Mouse (Mus musculus) kidney, embryonic 14.5 days (tissue): ENCODE measurements at regions not wholly inside any gene's neighbourhood (a gene's known extent, or its start where the extent isn't known, plus 50 kb on each side); places are given as distances from the start of the nearest gene placed in this dataset.
A peak's percentile ranks its signal among the peaks of the same experiment; 100 is the strongest.

ENCODE experiments used
- ATAC-seq: fragments of 200-750 bp; cut with Nextera tagmentation; 2 replicates; pipeline ENCODE4 v1.8.0; 2017; ENCODE audit warnings: moderate number of reproducible peaks, mild to moderate bottlenecking, moderate TSS enrichment, moderate library complexity; ENCODE audit not compliant: low FRiP score, low TSS enrichment
- H3K27ac ChIP-seq: fragments of 300-500 bp; sonication (generic); 2 replicates; pipeline ENCODE4 v1.5.1; 2014; ENCODE audit warnings: low read depth, mild to moderate bottlenecking, low read length, moderate library complexity, mixed read lengths
- H3K27me3 ChIP-seq: fragments of 300-500 bp; sonication (generic); 2 replicates; pipeline ENCODE4 v1.6.1; 2014; ENCODE audit warnings: mild to moderate bottlenecking, low read length; ENCODE audit not compliant: control insufficient read depth, insufficient read depth
- H3K36me3 ChIP-seq: fragments of 300-500 bp; sonication (generic); 2 replicates; pipeline ENCODE4 v1.6.1; 2014; ENCODE audit warnings: low read length, mixed read lengths; ENCODE audit not compliant: control insufficient read depth, insufficient read depth
- H3K4me1 ChIP-seq: fragments of 300-500 bp; sonication (generic); 2 replicates; pipeline ENCODE4 v1.6.1; 2014; ENCODE audit warnings: low read length, mixed read lengths; ENCODE audit not compliant: control insufficient read depth, insufficient read depth
- H3K4me2 ChIP-seq: fragments of 300-500 bp; sonication (generic); replicated peaks from 2 replicates; pipeline ENCODE4 v1.6.1; 2014; ENCODE audit warnings: low read depth, mild to moderate bottlenecking, low read length
- H3K4me3 ChIP-seq: fragments of 300-500 bp; sonication (generic); 2 replicates; pipeline ENCODE4 v1.5.1; 2014; ENCODE audit warnings: mild to moderate bottlenecking, low read length
- H3K9ac ChIP-seq: fragments of 300-500 bp; sonication (generic); 2 replicates; pipeline ENCODE4 v1.6.1; 2014; ENCODE audit warnings: low read depth, mild to moderate bottlenecking, low read length, moderate library complexity
- H3K9me3 ChIP-seq: fragments of 300-500 bp; sonication (generic); 2 replicates; pipeline ENCODE4 v1.6.1; 2016; ENCODE audit warnings: low read length; ENCODE audit not compliant: control insufficient read depth
- WGBS: fragments of 180-500 bp; shearing (Covaris S2); extraction: QIAGEN DNeasy Blood & Tissue Kit; methylation state at CpG from one replicate; pipeline ENCODE4 v1.1.7; 2014; 5-methylcytosine and 5-hydroxymethylcytosine counted together

DNA sequence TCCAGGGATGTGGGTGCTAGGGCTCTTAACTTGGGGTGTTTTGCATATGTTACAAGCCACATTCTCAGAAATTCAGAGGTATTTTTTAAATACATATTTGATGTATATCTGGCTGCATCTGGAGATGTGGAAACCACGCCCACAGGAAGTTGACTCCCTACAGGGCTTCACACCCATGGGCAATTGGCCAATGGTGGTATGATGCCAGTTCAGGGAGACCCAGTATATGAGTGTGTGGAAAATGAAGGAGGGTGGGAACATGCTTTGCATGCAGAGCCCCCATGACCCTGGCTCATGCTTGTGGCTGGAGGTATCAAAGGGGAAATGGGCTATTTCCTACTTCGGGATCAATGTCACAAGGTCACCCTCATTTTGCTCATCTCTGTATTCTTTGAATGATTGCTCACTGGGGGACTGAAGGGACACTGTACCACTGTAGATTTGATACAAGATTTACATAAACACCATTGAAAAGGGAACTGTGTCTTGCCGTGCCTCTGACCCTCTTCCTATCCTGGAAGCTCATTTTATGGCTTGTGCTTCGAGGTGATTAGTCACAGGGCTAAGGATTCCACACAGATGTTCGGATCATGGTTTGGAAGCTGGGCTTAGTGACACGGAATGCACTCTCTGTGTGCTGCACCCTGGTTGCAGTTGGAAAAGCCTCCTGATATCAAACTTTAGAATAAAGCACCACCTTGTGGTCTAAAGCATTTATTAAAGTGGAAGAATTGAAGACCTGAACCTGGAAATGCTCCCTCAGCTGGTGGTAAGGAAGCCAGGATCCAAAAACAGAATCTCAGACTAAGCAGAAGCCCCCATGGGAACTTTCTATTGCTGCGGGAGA lies 56.8 kb upstream of the Edn1 start:
- H3K4me2 ChIP-seq = no peak overlapping the region
- H3K4me3 ChIP-seq = no peak overlapping the region
- no peaks in the 10 kb centered on the region for H3K36me3 ChIP-seq
- no peaks in the 10 kb centered on the region for H3K9me3 ChIP-seq
- WGBS = 38% methylated on average over 7 of the region's 7 CpGs
- ATAC-seq = peak; percentile 60; the same call in 1 of the 2 replicates
- H3K27ac ChIP-seq = no peak overlapping the region
- H3K4me1 ChIP-seq = no peaks in the 10 kb centered on the region
- no peaks in the 10 kb centered on the region for H3K27me3 ChIP-seq
- no peak overlapping the region for H3K9ac ChIP-seq

DNA sequence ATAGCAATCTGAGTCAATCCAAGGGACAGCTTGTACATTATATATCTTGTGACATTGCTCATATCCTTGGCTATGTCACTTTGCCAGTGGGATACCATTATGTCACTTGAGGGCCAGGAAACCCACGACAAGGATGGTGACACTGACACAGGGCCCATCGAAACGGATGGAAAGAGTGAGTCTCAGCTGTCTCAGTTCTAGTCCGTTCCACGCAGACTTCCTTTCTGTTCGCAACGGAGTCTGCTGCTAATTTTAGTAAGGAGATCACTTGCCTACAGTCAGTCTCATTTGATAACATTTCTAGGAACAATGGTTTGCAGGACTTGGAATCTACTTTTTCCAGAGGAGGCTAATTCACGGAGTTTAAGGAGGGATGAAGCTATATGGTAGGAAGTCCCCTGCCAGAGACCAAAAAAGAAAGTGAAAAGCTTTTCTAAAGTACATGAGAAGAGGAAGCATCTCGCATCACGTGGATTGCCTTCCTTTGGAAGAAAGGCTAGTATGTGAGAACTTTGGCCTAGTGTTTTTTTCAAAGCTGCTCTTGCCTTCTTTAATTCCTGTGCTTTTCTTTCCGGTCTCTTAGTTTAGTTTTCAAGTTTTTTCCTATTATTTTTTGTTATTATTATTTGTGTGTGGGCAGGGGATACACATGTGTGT lies 55.4 kb upstream of the Edn1 start:
- no peak for ATAC-seq
- no peaks in the 10 kb centered on the region for H3K36me3 ChIP-seq
- no peaks in the 10 kb centered on the region for H3K4me1 ChIP-seq
- no peaks in the 10 kb centered on the region for H3K27me3 ChIP-seq
- WGBS = 82% methylated on average over 11 of the region's 11 CpGs
- no peaks in the 10 kb centered on the region for H3K9me3 ChIP-seq
- H3K4me2 ChIP-seq = no peak overlapping the region
- no peak overlapping the region for H3K9ac ChIP-seq
- H3K4me3 ChIP-seq = no peak overlapping the region
- no peak overlapping the region for H3K27ac ChIP-seq
